Mouse (Mus musculus) intestine, embryonic 14.5 days (tissue): Measurements from ENCODE around the gene Vmn1r195. TPM values are rescaled to one million over a fixed set of nuclear protein-coding genes. Genes with fewer than 3 reads are reported as not detected.

Source experiments
- ATAC-seq: fragments of 200-750 bp; cut with Nextera tagmentation; replicated peaks from 2 replicates; pipeline ENCODE4 v1.8.0; 2017; ENCODE audit warnings: low read depth, moderate number of reproducible peaks, moderate TSS enrichment, moderate library complexity; ENCODE audit not compliant: low FRiP score, low TSS enrichment
- DNase-seq: peaks from one replicate; pipeline ENCODE4 v3.0.0-alpha.2; 2018; ENCODE audit warnings: low spot score
- H3K27ac ChIP-seq: fragments of 300-500 bp; sonication (generic); 2 replicates; pipeline ENCODE4 v1.5.1; 2014; ENCODE audit warnings: low read depth, mild to moderate bottlenecking, control low read depth
- H3K27me3 ChIP-seq: fragments of 300-500 bp; sonication (generic); replicated peaks from 2 replicates; pipeline ENCODE4 v1.6.1; 2014; ENCODE audit warnings: low read length, control low read depth; ENCODE audit not compliant: control insufficient read depth, insufficient read depth
- H3K36me3 ChIP-seq: fragments of 300-500 bp; sonication (generic); 2 replicates; pipeline ENCODE4 v1.6.1; 2014; ENCODE audit warnings: low read length, control low read depth; ENCODE audit not compliant: control insufficient read depth, insufficient read depth
- H3K4me1 ChIP-seq: fragments of 300-500 bp; sonication (generic); replicated peaks from 2 replicates; pipeline ENCODE4 v1.6.1; 2014; ENCODE audit warnings: low read length, control low read depth, mixed read lengths; ENCODE audit not compliant: control insufficient read depth, insufficient read depth
- H3K4me2 ChIP-seq: fragments of 300-500 bp; sonication (generic); 2 replicates; pipeline ENCODE4 v1.6.1; 2014; ENCODE audit warnings: low read length
- H3K4me3 ChIP-seq: fragments of 300-500 bp; sonication (generic); 2 replicates; pipeline ENCODE4 v1.5.1; 2014; ENCODE audit warnings: low read depth, low read length, control low read depth, mixed read lengths
- H3K9ac ChIP-seq: fragments of 300-500 bp; sonication (generic); 2 replicates; pipeline ENCODE4 v1.6.1; 2014; ENCODE audit warnings: mild to moderate bottlenecking, low read length
- H3K9me3 ChIP-seq: fragments of 300-500 bp; sonication (generic); 2 replicates; pipeline ENCODE4 v1.6.1; 2016; ENCODE audit warnings: low read length, control low read depth; ENCODE audit not compliant: control insufficient read depth
- polyA plus RNA-seq: library from polyadenylated mRNA; unstranded; fragments of >200 nt; fragmentation: Nextera tagmentation; extraction: Ambion mirVana; gene quantifications from 2 replicates; pipeline ENCODE4 v1.2.1, GENCODE M21; 2014

The Vmn1r195 gene
- polyA plus RNA-seq, 1 experiment from 2014 or later, result not detected

- Histone ChIP-seq H3K4me1 (no peaks in the 10 kb centered on the region), H3K4me2 (no peak overlapping the region), H3K36me3 (no peaks in the 10 kb centered on the region), H3K9ac (no peak overlapping the region), H3K27ac (no peak overlapping the region), H3K9me3 (no peaks in the 10 kb centered on the region), H3K27me3 (no peaks in the 10 kb centered on the region), H3K4me3 (no peak overlapping the region)
- DNase-seq (no peak), ATAC-seq (no peak)
These were observed 49.8 kb downstream of the Vmn1r195 start for GRCm38 (mm10) chr13:22320091-22320490.

- Histone ChIP-seq H3K4me1 (no peaks in the 10 kb centered on the region), H3K27me3 (no peaks in the 10 kb centered on the region), H3K27ac (no peak within 1 kb of the TSS), H3K9me3 (no peaks in the 10 kb centered on the region), H3K9ac (no peak within 1 kb of the TSS), H3K36me3 (no peaks in the 10 kb centered on the region), H3K4me3 (no peak within 1 kb of the TSS), H3K4me2 (no peak within 1 kb of the TSS)
- ATAC-seq (no peak), DNase-seq (no peak)
These were observed 54.0 kb downstream of the Vmn1r195 start, which contains the start of gene Vmn1r197 for GRCm38 (mm10) chr13:22324289-22324688. Vmn1r197 (plus strand) TSS chr13:22324589.

Other genes with a start within 250 kb of the Vmn1r195 start
- 11.8 and 19.7 TPM in 2 replicates for gene Hist1h2ah, start 235.0 kb upstream of the Vmn1r195 start, polyA plus RNA-seq
- 5.2 and 7.5 TPM in 2 replicates for gene Hist1h2bk, start 234.7 kb upstream of the Vmn1r195 start, polyA plus RNA-seq
- gene Hist1h4i, start 229.2 kb upstream of the Vmn1r195 start, polyA plus RNA-seq, result 18.9 and 19.6 TPM in 2 replicates
- gene Hist1h2ag, start 227.6 kb upstream of the Vmn1r195 start, polyA plus RNA-seq, result 47.9 and 67.6 TPM in 2 replicates
- 10.2 and 14.0 TPM in 2 replicates for gene Hist1h2bj, start 227.3 kb upstream of the Vmn1r195 start, polyA plus RNA-seq
- not detected in 2 replicates for gene Vmn1r188, start 186.1 kb upstream of the Vmn1r195 start, polyA plus RNA-seq
- not detected in 2 replicates for gene Vmn1r189, start 164.7 kb upstream of the Vmn1r195 start, polyA plus RNA-seq
- not detected in 2 replicates for gene Vmn1r191, start 86.6 kb upstream of the Vmn1r195 start, polyA plus RNA-seq
- gene Vmn1r192, start 79.4 kb upstream of the Vmn1r195 start, polyA plus RNA-seq, result not detected in 2 replicates
- not detected in 2 replicates for gene Vmn1r193, start 47.4 kb upstream of the Vmn1r195 start, polyA plus RNA-seq
- not detected in 2 replicates for gene Vmn1r194, start 26.3 kb upstream of the Vmn1r195 start, polyA plus RNA-seq
- not detected in 2 replicates for gene Vmn1r196, start 19.4 kb downstream of the Vmn1r195 start, polyA plus RNA-seq
- gene Vmn1r197, start 54.1 kb downstream of the Vmn1r195 start, polyA plus RNA-seq, result not detected in 2 replicates
- gene Vmn1r198, start 79.8 kb downstream of the Vmn1r195 start, polyA plus RNA-seq, result not detected in 2 replicates
- not detected in 2 replicates for gene Vmn1r199, start 109.3 kb downstream of the Vmn1r195 start, polyA plus RNA-seq
- not detected in 2 replicates for gene Vmn1r200, start 119.9 kb downstream of the Vmn1r195 start, polyA plus RNA-seq
- not detected in 2 replicates for gene Vmn1r201, start 201.4 kb downstream of the Vmn1r195 start, polyA plus RNA-seq
- gene Vmn1r202, start 234.9 kb downstream of the Vmn1r195 start, polyA plus RNA-seq, result not detected in 2 replicates
- not detected in 2 replicates for gene Vmn1r203, start 247.6 kb downstream of the Vmn1r195 start, polyA plus RNA-seq